7 mouse cellular contexts compared by ENCODE assay signal in genomic region chr9:27325920-27326319, GRCm38 (mm10). TPM values are rescaled to one million over a fixed set of nuclear protein-coding genes. Genes with fewer than 3 reads are reported as not detected.
DNase-seq lines count a peak whose midpoint lies in the region; ATAC-seq and TF ChIP-seq lines count a peak whose summit lies in the region.

No protein-coding gene starts in this region.

- 56% methylated on average over 2 of the region's 2 CpGs for WGBS in embryonic facial prominence, embryonic 14.5 days
- WGBS in liver, postnatal 0 days (ENCODE audit: insufficient replicate concordance), result 46% methylated on average over 2 of the region's 2 CpGs

- no peaks in the 10 kb centered on the region for H3K27me3 ChIP-seq in embryonic facial prominence, embryonic 14.5 days (replicated peaks; ENCODE audit: control insufficient read depth, insufficient read depth, low read length)
- no peaks in the 10 kb centered on the region for H3K27me3 ChIP-seq in liver, postnatal 0 days (ENCODE audit: insufficient read depth, low read length)

- H3K4me1 ChIP-seq in embryonic facial prominence, embryonic 14.5 days (ENCODE audit: control insufficient read depth, insufficient read depth, low read length), result no peaks in the 10 kb centered on the region
- H3K4me1 ChIP-seq in liver, postnatal 0 days (ENCODE audit: insufficient read depth), result no peaks in the 10 kb centered on the region

- TF ChIP-seq CTCF in liver, postnatal 0 days (IDR thresholded peaks at IDR 0.05; ENCODE audit: low read depth), result peak; percentile 73

- no peaks in the 10 kb centered on the region for H3K36me3 ChIP-seq in embryonic facial prominence, embryonic 14.5 days (ENCODE audit: control insufficient read depth, insufficient read depth, low read length)
- no peaks in the 10 kb centered on the region for H3K36me3 ChIP-seq in liver, postnatal 0 days (replicated peaks; ENCODE audit: insufficient read depth, low read length)

- no peak overlapping the region for H3K27ac ChIP-seq in embryonic facial prominence, embryonic 14.5 days (replicated peaks; ENCODE audit: low read depth, low read length)
- H3K27ac ChIP-seq in liver, postnatal 0 days (ENCODE audit: low read depth), result no peak overlapping the region

- H3K9ac ChIP-seq in embryonic facial prominence, embryonic 14.5 days (ENCODE audit: low read depth, low read length), result no peak overlapping the region
- no peak overlapping the region for H3K9ac ChIP-seq in liver, postnatal 0 days (replicated peaks)

- no peak overlapping the region for H3K4me2 ChIP-seq in embryonic facial prominence, embryonic 14.5 days (ENCODE audit: low read depth, low read length)
- H3K4me2 ChIP-seq in liver, postnatal 0 days (ENCODE audit: low read depth, low read length), result no peak overlapping the region

- H3K9me3 ChIP-seq in embryonic facial prominence, embryonic 14.5 days (ENCODE audit: control insufficient read depth, low read length), result no peaks in the 10 kb centered on the region
- no peaks in the 10 kb centered on the region for H3K9me3 ChIP-seq in liver, postnatal 0 days (ENCODE audit: low read length)

- H3K4me3 ChIP-seq in embryonic facial prominence, embryonic 14.5 days (ENCODE audit: low read depth, low read length), result no peak overlapping the region
- H3K4me3 ChIP-seq in liver, postnatal 0 days (ENCODE audit: low read depth, low read length), result no peak overlapping the region

- no peak for TF ChIP-seq EP300 in liver, postnatal 0 days (IDR thresholded peaks at IDR 0.05; ENCODE audit: low read depth)

- no peak for ATAC-seq in embryonic facial prominence, embryonic 14.5 days (ENCODE audit: low read depth)
- no peak for ATAC-seq in liver, postnatal 0 days

- DNase-seq in thymus, postnatal 25 days, result peak; percentile 9
- no peak for DNase-seq in thymus, adult 18-20 months
- peak; percentile 84 for DNase-seq in adrenal gland, postnatal 14 days
- DNase-seq in embryonic facial prominence, embryonic 14.5 days (ENCODE audit: low spot score), result peak; percentile 52
- DNase-seq in induced T-regulatory cell, adult 2 months (ENCODE audit: low read depth), result peak; percentile 37
- peak; percentile 36 for DNase-seq in liver, postnatal 0 days
- peak; percentile 82 to 83 for DNase-seq in right cerebral cortex, postnatal 10 days (ENCODE audit: low spot score in 2 of 2)

RNA-seq across cellular contexts. Expression of gene Igsf9b, which starts 26.9 kb away (rescaled TPM):
- 4.0 and 4.8 TPM in 2 replicates for total RNA-seq in adrenal gland, postnatal 14 days (2021)
- 3.0 and 3.3 TPM in 2 replicates for polyA plus RNA-seq in embryonic facial prominence, embryonic 14.5 days (2014; fragmentation: Nextera tagmentation; extraction: Ambion mirVana)
- 0.01 TPM in 2 replicates for polyA plus RNA-seq in liver, postnatal 0 days (2015; fragmentation: Nextera tagmentation; extraction: Ambion mirVana)

Comparison
In these comparisons a context has a peak if more than half of its experiments do, and no peak if none do; other contexts are left out.
1. DNase-seq: peak in thymus, postnatal 25 days (single experiment), adrenal gland, postnatal 14 days (single experiment), embryonic facial prominence, embryonic 14.5 days (single experiment), induced T-regulatory cell, adult 2 months (single experiment), liver, postnatal 0 days (single experiment) and right cerebral cortex, postnatal 10 days (2 of 2); none in thymus, adult 18-20 months (0 of 2).